In genomic region chr8:91849529-91849928, GRCm38 (mm10) we compare ENCODE assay signal across 24 mouse cellular contexts. TPM values are rescaled to one million over a fixed set of nuclear protein-coding genes. Genes with fewer than 3 reads are reported as not detected.
DNase-seq lines count a peak whose midpoint lies in the region; ATAC-seq and TF ChIP-seq lines count a peak whose summit lies in the region.
"Had no signal": no experiment of that assay in that cellular context is flagged by ENCODE, and none has a peak within 500 bp of the region (broad histone marks: within the 10 kb centered on the region; RNA-seq: fewer than 3 reads in every experiment).

No protein-coding gene starts in this region.

- TF ChIP-seq CTCF in kidney, adult 2 months (conservative IDR thresholded peaks at IDR 0.05; ENCODE audit: insufficient read depth, insufficient read length, low read depth, low read length), result no peak
- no peak for TF ChIP-seq CTCF in small intestine, adult 2 months (IDR thresholded peaks at IDR 0.05; ENCODE audit: extremely low read depth, insufficient read length, insufficient replicate concordance, low read depth, low read length)

- no peaks in the 10 kb centered on the region for H3K36me3 ChIP-seq in kidney, adult 2 months (ENCODE audit: control insufficient read depth, insufficient read depth, low read length)
- H3K36me3 ChIP-seq in kidney, embryonic 14.5 days (ENCODE audit: control insufficient read depth, insufficient read depth, low read length), result no peaks in the 10 kb centered on the region
- H3K36me3 ChIP-seq in small intestine, adult 2 months (ENCODE audit: control insufficient read depth, insufficient read depth, low read length), result no peaks in the 10 kb centered on the region
- H3K36me3 ChIP-seq in hindbrain, embryonic 16.5 days (ENCODE audit: control insufficient read depth, insufficient read depth, low read length), result no peaks in the 10 kb centered on the region
- H3K36me3 ChIP-seq: embryonic facial prominence, embryonic 15.5 days; forebrain, embryonic 15.5 days; heart, embryonic 15.5 days; hindbrain, embryonic 15.5 days had no signal

- H3K4me1 ChIP-seq in kidney, adult 2 months (ENCODE audit: control insufficient read depth, insufficient read depth, low read length), result no peaks in the 10 kb centered on the region; the same call in 1 of the 2 replicates
- no peaks in the 10 kb centered on the region for H3K4me1 ChIP-seq in kidney, embryonic 14.5 days (ENCODE audit: control insufficient read depth, insufficient read depth, low read length)
- peaks cover 13% of the 10 kb centered on the region for H3K4me1 ChIP-seq in small intestine, adult 2 months (ENCODE audit: control insufficient read depth, insufficient read depth, insufficient read length, low read length)
- H3K4me1 ChIP-seq in hindbrain, embryonic 16.5 days (ENCODE audit: control insufficient read depth, insufficient read depth, low read depth, low read length), result no peaks in the 10 kb centered on the region
- H3K4me1 ChIP-seq: embryonic facial prominence, embryonic 15.5 days; forebrain, embryonic 15.5 days; hindbrain, embryonic 15.5 days had no signal

- ATAC-seq in kidney, embryonic 14.5 days (ENCODE audit: low FRiP score, low TSS enrichment), result no peak
- ATAC-seq in hindbrain, embryonic 16.5 days, result no peak
- ATAC-seq: activated CD4-positive, CD25-positive, alpha-beta regulatory T cell, adult 4 months; forebrain, embryonic 15.5 days had no signal

- no peak overlapping the region for H3K9ac ChIP-seq in kidney, embryonic 14.5 days (ENCODE audit: low read depth, low read length)
- no peak overlapping the region for H3K9ac ChIP-seq in hindbrain, embryonic 16.5 days (ENCODE audit: low read depth, low read length)
- H3K9ac ChIP-seq: embryonic facial prominence, embryonic 15.5 days; forebrain, embryonic 15.5 days; heart, embryonic 15.5 days; hindbrain, embryonic 15.5 days had no signal

- no peaks in the 10 kb centered on the region for H3K27me3 ChIP-seq in kidney, adult 2 months (replicated peaks; ENCODE audit: control insufficient read depth, insufficient read depth, low read length)
- no peaks in the 10 kb centered on the region; the same call in 1 of the 2 replicates for H3K27me3 ChIP-seq in kidney, embryonic 14.5 days (ENCODE audit: control insufficient read depth, insufficient read depth, low read length)
- no peaks in the 10 kb centered on the region for H3K27me3 ChIP-seq in small intestine, adult 2 months (ENCODE audit: control insufficient read depth, insufficient read depth, low read length)
- H3K27me3 ChIP-seq in hindbrain, embryonic 16.5 days (replicated peaks; ENCODE audit: control insufficient read depth, insufficient read depth, low read length), result no peaks in the 10 kb centered on the region
- H3K27me3 ChIP-seq: CH12.LX; embryonic facial prominence, embryonic 15.5 days; hindbrain, embryonic 15.5 days; Patski had no signal

- H3K4me3 ChIP-seq in kidney, adult 2 months (ENCODE audit: insufficient read depth, low read depth, low read length), result no peak overlapping the region
- H3K4me3 ChIP-seq in kidney, embryonic 14.5 days (ENCODE audit: low read length), result no peak overlapping the region
- H3K4me3 ChIP-seq in small intestine, adult 2 months (ENCODE audit: low read depth, low read length), result peak overlapping the region; percentile 41
- H3K4me3 ChIP-seq in hindbrain, embryonic 16.5 days (ENCODE audit: low read length), result no peak overlapping the region
- H3K4me3 ChIP-seq: embryonic facial prominence, embryonic 15.5 days; erythroblast, embryonic 14.5 days; forebrain, embryonic 15.5 days; heart, adult 2 months; heart, embryonic 15.5 days; hindbrain, embryonic 15.5 days had no signal

- no peak overlapping the region for H3K4me2 ChIP-seq in kidney, embryonic 14.5 days (replicated peaks; ENCODE audit: low read depth, low read length)
- H3K4me2 ChIP-seq in hindbrain, embryonic 16.5 days (ENCODE audit: low read length), result no peak overlapping the region
- H3K4me2 ChIP-seq: embryonic facial prominence, embryonic 15.5 days; forebrain, embryonic 15.5 days; heart, embryonic 11.5 days; heart, embryonic 15.5 days; hindbrain, embryonic 15.5 days had no signal

- WGBS in kidney, adult 2 months, result 56% methylated on average over 8 of the region's 8 CpGs
- WGBS in kidney, embryonic 14.5 days, result 64% methylated on average over 8 of the region's 8 CpGs
- WGBS in small intestine, adult 2 months, result 45% methylated on average over 8 of the region's 8 CpGs
- WGBS in hindbrain, embryonic 16.5 days, result 82% methylated on average over 8 of the region's 8 CpGs

- no peak overlapping the region for H3K27ac ChIP-seq in kidney, adult 2 months (ENCODE audit: insufficient read depth, low read depth, low read length)
- no peak overlapping the region for H3K27ac ChIP-seq in kidney, embryonic 14.5 days (ENCODE audit: low read depth, low read length)
- H3K27ac ChIP-seq in small intestine, adult 2 months (ENCODE audit: insufficient read depth, low read depth, low read length), result peak overlapping the region; percentile 6; the same call in 1 of the 2 replicates
- H3K27ac ChIP-seq in hindbrain, embryonic 16.5 days (ENCODE audit: low read depth, low read length), result no peak overlapping the region
- H3K27ac ChIP-seq: embryonic facial prominence, embryonic 15.5 days; forebrain, embryonic 15.5 days; heart, adult 2 months; heart, embryonic 15.5 days; hindbrain, embryonic 15.5 days had no signal

- no peak for TF ChIP-seq POLR2A in kidney, adult 2 months (IDR thresholded peaks at IDR 0.05; ENCODE audit: low read depth, low read length)
- no peak for TF ChIP-seq POLR2A in small intestine, adult 2 months (IDR thresholded peaks at IDR 0.05; ENCODE audit: low read depth, low read length)

- peak; percentile 79 for DNase-seq in kidney, adult 2 months
- peak; percentile 45 to 63 for DNase-seq in kidney, adult 8-10 months
- peak; percentile 29 for DNase-seq in kidney, postnatal 14 days
- no peak for DNase-seq in layer of hippocampus, adult 8-10 months (ENCODE audit: low spot score in 2 of 2)
- no peak for DNase-seq in adrenal gland, adult 18-20 months (ENCODE audit: low spot score in 2 of 2)
- DNase-seq: adrenal gland, adult 2 months; adrenal gland, postnatal 25 days; cerebellum, adult 2 months; cerebellum, postnatal 10 days; gastrocnemius, postnatal 10 days; heart, adult 2 months; heart, postnatal 14 days had no signal

- no peaks in the 10 kb centered on the region for H3K9me3 ChIP-seq in kidney, embryonic 14.5 days (ENCODE audit: control insufficient read depth, low read length)
- H3K9me3 ChIP-seq in hindbrain, embryonic 16.5 days (ENCODE audit: control insufficient read depth, low read length), result no peaks in the 10 kb centered on the region
- H3K9me3 ChIP-seq: embryonic facial prominence, embryonic 15.5 days; forebrain, embryonic 15.5 days; heart, embryonic 15.5 days; hindbrain, embryonic 15.5 days had no signal

RNA-seq across cellular contexts. Expression of gene Irx3, which starts 47.7 kb away (rescaled TPM):
- 22.3 and 28.5 TPM in 2 replicates for polyA plus RNA-seq in kidney, adult 2 months (2012; rRNA removed)
- 11.8 and 13.7 TPM in 2 replicates for polyA plus RNA-seq in kidney, embryonic 14.5 days (2014; fragmentation: Nextera tagmentation; extraction: Ambion mirVana)
- polyA plus RNA-seq in small intestine, adult 2 months (2012; rRNA removed), result 0.47 and 0.56 TPM in 2 replicates
- total RNA-seq in layer of hippocampus, adult 8-10 months (2022), result under 1 TPM; 0.23 to 0.71 (median 0.47) TPM
- 9.0 and 10.5 TPM in 2 replicates for polyA plus RNA-seq in hindbrain, embryonic 16.5 days (2015; fragmentation: Nextera tagmentation; extraction: Ambion mirVana)
- total RNA-seq in adrenal gland, adult 18-20 months (2021), result 10 to 100 TPM in 1 of 2 experiments, 1 to 10 TPM in 1; 6.3 to 10.0 TPM
- total RNA-seq: CH12.LX had no signal
- polyA plus RNA-seq: activated CD4-positive, CD25-positive, alpha-beta regulatory T cell, adult 4 months; erythroblast, embryonic 14.5 days had no signal

Comparison
In these comparisons a context has a peak if more than half of its experiments do, and no peak if none do; other contexts are left out.
1. DNase-seq: peak in kidney, adult 2 months (single experiment), kidney, adult 8-10 months (2 of 2) and kidney, postnatal 14 days (single experiment); none in layer of hippocampus, adult 8-10 months (0 of 2) and adrenal gland, adult 18-20 months (0 of 2).